Mouse (Mus musculus) urinary bladder, postnatal 25 days (tissue): ENCODE measurements around the gene Sorcs3.

ENCODE experiments used
- DNase-seq: peaks from one replicate; pipeline ENCODE4 v3.0.0; 2022; ENCODE audit warnings: low spot score

Sorcs3 gene

GRCm38 (mm10) chr19:48391551-48391950, 185.7 kb downstream of the Sorcs3 start:
- DNase-seq = no peak

GRCm38 (mm10) chr19:48404774-48405495, 199.1 kb downstream of the Sorcs3 start:
- no peak for DNase-seq

GRCm38 (mm10) chr19:48408221-48408620, 202.4 kb downstream of the Sorcs3 start:
- no peak for DNase-seq

- DNase-seq = no peak
Measured at GRCm38 (mm10) chr19:48411332-48411731, 205.5 kb downstream of the Sorcs3 start.

- no peak for DNase-seq
Measured at GRCm38 (mm10) chr19:48413836-48414235, 208.0 kb downstream of the Sorcs3 start.

DNA sequence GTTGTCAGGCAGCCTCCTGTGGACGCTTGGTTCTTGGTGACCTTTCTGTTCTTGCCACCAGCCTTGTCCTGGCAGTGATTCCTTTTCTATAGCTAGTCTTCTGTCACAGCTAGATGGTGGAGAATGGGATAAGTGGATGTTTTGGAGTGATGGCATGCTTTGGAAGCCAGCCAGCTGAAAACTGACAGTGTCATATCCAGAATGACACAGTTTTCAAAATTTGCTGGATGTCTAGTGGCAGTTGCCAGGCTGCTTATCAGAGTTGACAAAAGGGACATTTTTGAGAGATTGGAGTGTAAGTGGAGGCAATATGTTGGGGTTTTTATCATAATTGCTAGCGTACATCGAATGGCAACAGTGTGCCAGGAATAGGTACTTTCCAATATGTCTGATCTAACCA, 212.5 kb downstream of the Sorcs3 start:
- no peak for DNase-seq

DNA sequence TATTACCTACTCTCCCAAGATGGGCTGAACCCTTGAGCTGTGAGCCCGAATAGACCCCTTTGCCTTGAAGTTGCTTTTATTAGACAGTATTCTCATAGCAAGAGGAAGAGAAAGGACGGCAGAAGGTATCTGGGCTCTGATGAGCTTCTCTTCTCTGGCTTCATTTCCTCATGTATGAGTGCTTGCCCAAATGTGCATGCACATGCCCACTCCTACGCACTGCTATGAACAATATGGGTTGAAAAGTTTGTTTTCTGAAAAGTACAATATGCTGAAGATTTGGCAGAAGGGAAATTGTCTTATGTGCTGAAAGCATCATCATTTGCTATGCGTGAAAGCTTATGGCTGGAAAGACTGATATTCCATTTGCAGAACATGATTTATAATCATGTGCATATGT, 223.4 kb downstream of the Sorcs3 start:
- no peak for DNase-seq

GRCm38 (mm10) chr19:48429755-48430154, 223.9 kb downstream of the Sorcs3 start:
- no peak for DNase-seq

- DNase-seq = no peak
Measured at GRCm38 (mm10) chr19:48430328-48430727, 224.5 kb downstream of the Sorcs3 start.

DNA sequence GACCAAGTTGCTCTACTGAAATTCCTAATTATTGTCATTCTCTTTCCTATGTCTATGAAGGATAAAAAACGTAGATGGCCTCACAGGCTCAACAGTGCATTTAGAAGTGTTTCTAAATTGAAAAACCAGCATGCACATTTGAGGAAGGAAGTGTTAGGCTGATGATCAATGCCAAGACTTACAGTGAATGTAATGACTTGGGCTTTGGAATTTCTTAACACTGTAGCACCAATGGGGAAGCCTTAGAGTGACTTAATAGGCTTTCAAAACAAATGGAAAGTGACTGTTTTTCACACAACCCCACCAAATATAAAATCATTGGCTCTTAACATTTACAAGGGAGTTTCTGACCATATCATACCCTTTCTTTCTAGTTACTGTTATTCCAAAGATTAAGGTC, 232.6 kb downstream of the Sorcs3 start:
- no peak for DNase-seq

- no peak for DNase-seq
Measured at GRCm38 (mm10) chr19:48461141-48461540, 255.3 kb downstream of the Sorcs3 start.

DNA sequence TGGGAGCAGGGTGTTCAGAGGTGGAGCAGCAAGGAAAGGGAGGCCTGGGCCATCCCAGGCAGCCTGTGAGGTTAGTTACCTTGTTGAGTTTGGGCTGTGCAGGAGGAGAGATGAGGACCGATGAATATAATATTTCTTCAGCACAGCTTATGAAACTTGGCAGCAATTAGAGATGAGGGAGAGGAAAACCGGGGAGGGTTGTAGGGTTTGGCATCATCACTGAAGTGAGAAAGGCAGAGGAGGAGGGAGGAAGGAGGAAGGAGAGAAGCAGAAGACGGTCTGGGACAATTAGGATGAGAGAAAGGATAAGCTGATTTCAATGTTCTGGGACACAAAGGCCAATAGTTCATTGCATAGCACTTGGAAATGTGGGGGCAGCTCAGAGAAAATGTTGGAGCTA, 256.6 kb downstream of the Sorcs3 start:
- no peak for DNase-seq

GRCm38 (mm10) chr19:48463494-48463893, 257.7 kb downstream of the Sorcs3 start:
- DNase-seq = no peak

DNA sequence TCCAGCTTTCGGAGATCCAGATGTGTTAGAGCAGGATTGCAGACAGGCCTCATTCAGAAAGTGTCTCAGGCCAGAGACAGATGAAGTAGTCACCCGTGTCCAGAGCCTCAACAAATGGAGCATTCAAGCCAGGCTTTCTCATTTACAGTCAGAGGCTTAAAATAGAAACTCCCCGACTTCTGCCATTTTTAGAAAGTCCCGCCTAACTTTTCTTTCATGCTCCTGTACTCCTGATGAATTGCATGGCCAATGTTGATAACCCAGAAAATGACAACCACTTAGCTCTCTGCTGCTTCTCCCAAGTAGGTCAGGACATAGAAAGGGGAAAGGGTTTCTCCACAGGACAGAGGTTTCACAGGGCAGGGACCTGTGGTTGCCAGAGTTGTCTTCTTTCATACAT, 261.6 kb downstream of the Sorcs3 start:
- DNase-seq = no peak

DNA sequence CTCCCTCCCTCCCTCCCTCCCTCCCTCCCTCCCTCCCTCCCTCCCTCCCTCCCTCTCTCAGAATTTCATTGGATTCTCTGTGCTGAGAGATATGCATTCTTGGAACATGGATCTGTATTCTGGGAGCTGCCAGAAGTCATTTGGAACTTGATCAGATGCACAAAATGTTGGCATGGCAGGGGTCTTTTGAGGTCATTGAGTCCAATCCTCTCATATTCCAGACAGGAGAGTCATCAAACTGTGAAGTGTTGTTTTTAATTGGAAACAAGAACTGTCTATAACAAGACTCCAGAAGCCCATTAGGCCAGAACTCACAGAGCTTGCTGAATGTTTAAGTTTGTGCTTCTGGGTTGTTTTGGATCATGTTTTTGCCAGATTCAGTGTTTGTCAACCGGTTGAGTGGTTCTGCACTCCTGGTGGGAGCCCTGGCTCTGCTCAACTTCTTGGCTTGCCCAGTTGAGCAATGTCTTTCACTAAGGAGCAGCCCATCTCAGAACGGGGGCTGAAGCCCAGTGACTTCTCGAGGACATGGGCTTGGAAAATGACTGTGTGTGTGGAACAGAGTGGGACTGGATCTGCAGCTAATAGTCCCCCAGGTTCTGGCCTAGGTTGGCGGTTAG, 264.1 kb downstream of the Sorcs3 start:
- DNase-seq = no peak

GRCm38 (mm10) chr19:48471927-48472326, 266.1 kb downstream of the Sorcs3 start:
- DNase-seq = no peak

DNA sequence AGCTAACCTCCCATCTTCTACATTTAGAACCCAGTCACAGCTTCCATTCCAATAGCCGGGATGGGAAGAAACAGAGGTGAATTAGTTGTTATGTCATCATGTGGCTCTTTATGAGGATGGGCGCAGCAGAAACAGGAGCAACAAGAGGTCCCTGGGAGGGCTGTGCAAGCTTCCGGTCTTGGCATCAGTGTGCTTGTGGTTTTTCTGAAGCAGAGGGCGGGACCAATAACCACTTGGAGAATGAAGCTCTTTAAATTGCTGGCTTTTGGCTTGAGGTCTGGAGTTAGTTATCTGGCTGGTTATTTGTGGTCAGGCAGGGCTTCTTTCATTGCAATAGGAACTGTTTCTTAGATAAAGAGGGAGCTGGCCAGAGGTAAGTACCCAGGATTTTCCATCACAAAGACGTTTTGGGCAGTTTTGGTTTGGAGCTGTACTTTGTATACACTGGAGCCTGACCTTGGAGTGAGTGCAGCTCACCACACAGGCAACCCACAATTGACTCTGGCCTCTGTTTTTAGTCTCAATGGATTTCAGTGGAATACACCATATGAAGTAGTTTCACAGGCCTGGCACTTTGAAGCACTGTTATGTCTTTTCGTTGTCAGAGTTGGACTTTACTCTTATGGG, 270.1 kb downstream of the Sorcs3 start:
- no peak for DNase-seq

GRCm38 (mm10) chr19:48478864-48479263, 273.0 kb downstream of the Sorcs3 start:
- no peak for DNase-seq

GRCm38 (mm10) chr19:48482946-48483345, 277.1 kb downstream of the Sorcs3 start:
- no peak for DNase-seq

DNA sequence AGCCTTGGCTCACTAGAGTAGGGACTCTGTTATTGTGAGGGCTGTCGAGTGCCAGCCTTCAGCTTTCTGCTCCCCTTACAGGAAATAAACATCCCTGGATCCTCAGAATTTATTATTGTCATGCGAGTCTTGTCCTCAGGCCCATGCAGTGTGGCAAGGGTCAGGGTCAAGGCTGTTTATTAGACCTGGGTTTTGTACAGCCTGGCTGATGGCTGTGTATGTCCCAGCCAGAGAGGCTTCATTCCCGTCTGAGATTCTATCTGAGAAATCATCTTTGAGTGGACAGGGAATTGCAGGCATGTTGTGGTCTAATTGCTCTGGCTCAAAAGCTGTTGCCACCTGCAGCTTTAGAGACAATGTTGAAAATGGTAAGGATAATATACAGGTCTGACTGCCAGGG, 285.3 kb downstream of the Sorcs3 start:
- no peak for DNase-seq

DNA sequence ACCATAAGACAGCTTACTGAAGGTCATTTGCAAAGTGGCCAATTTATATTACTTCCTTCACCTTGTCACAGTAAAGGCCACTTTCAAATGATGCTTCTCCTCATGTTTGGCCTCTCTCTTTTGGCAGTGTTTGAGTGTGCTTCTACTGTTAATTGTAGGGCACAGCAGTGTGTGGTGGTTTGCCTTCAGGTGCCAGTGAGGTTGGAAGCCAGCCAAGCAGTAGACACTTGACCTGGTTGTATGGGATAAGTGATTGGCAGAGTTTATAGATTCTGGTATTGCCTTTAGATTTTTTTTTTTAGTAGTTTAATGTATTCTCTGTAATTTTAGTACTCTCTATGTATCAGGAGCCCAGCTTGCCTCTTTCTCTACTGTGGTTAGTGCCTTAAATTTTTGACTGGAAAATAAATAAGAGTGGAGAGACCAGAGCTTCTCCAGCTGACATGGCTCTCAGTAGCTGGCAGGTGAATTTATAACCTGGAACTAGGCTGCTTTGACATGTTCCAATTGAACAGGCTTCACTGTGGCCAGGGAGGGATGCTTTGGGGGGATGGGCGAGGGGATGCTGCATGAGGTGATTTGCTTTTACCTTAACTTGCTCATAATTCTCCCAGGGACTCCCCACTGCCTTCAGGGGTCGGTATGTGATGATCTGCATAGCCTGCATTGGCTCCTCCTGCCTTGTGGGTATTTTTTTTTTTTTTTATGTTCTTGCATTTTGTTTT, 298.2 kb downstream of the Sorcs3 start:
- no peak for DNase-seq

DNA sequence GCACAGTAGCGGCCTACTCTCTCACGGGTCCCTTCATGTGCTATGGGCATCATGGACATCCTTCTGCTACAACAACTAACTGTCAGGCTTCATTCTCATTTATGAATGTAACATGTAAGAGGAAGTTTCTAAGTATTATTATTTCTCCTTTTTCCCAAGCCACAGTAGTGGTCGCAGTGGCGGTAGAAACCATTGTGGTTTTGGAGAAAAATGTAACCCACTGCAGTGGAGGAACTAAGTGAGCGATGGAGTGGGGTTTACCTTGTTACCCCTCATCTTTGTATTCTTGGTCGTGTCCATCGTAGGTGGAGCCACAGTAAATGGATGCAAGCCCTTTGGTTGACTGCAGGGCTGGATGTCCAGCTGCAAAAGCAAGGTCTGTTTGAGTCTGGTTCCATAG, 318.0 kb downstream of the Sorcs3 start:
- no peak for DNase-seq
